Mouse (Mus musculus): ENCODE results near the gene Paxx. TPM values are rescaled to one million over a fixed set of nuclear protein-coding genes. Genes with fewer than 3 reads are reported as not detected.

Paxx gene
- total RNA-seq (2023; ENCODE audit: inconsistent age): 111 to 124 TPM (median 114 TPM) in 4 replicates

DNA sequence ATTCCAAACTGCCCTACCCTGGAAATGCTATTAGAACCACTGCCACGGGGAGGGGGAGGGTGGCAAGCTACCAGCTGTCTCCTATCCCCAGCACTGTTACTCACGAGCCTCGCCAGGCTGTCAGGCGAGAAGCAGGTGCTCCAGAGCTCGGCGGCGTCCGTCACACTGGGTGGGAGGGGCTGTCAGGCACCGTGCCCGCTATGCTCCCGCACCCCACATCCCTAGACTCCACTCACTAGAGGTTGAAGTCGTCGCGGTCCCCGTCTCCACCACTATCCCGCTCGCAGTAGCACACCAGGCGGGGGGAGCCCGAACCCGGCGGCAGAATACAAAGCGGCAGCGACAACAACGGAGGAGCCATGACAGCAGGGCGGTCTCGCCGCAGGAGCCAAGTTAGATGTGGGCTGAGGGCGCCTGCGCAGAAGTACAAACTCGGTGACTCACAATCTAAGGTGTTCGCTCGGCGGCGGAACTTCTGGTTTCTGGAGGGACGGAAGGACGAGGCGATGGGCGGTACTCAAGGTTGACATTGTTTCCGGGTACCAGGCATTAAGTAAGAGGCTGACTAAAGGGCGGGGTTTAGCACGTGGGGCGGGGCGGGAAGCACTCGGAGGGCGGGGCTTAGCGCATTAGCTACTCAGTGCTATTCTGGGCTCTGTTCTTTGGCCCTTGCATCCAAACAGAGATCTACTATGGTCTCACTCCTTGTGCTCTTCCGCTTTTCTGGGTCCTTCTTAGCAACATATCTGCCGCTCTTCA is at the start of gene Paxx:
Paxx (minus strand) TSS at position 544 of the 759 bp plus-strand sequence.

GRCm38 (mm10) chr2:25501593-25502486 is 40.9 kb upstream of the Paxx start, which contains the start of gene C8g:
Gene C8g (minus strand): TSS chr2:25501719.

DNA sequence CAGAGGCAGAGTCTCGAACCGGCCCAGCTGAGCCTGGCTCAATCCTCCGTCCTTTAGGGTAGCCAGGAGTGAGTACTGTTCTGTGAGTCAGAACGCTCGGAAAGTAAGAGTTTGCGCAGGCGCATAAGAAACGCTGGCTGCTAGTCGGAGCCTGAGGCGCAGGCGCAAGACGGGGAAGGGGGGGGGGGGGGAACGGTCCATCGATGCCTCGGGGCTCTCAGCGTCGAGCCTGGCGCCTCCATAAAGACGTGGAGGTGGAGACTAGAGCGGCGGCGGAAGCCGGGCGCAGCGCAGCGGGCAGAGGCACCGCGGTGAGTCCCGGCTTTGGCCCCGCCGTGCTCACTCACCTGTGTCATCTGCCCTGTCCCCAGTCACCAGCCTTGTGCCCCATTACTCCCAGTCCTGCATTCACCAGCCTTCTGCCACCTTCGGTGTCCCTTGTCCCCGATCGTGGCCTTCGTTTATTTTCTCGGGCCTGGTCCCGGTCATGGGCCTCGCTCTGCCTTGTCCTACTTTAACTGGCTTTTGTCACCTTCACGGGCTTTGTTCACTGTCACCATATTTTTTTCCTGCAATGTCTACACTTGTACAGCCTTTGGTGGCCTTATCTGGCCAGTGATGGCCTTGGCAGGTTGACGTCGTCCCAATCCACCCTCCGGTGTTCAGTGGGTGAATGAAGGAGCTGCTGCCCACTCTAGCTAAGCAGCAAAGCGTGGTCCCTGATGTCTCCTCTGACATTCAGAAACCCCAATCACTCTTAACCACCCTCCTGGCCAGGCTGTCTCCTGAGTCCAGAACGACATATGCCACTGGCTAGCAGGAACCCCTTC is 39.9 kb upstream of the Paxx start, which contains the start of gene Fbxw5:
Fbxw5 (plus strand) TSS at position 175 of the 830 bp plus-strand sequence.

DNA sequence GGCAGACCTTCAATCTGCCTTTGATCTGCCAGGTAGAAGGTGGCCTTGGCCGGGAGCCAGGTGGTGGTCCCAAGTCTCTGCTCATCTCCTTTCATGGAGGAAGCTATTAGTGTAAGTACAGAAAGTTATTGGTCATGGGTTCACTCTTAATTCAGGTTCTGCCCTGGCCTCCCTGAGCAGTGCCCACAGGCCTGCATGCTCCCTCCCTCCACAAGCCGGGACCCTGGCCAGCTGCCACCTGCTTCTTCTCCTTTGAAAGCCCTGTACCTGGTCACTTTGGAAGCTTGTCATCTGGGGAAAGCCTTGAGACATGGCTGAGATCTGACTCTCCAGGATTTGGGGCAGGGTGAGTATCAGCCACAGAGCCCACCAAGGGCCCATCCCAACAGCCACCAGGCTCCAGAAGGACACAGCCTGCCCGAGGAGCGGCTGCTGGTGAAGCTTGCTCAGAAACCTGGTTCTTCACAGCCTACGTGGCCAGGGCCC is 32.6 kb upstream of the Paxx start, which contains the start of gene Lcn12:
Lcn12 (minus strand) TSS at position 436 of the 486 bp plus-strand sequence.

DNA sequence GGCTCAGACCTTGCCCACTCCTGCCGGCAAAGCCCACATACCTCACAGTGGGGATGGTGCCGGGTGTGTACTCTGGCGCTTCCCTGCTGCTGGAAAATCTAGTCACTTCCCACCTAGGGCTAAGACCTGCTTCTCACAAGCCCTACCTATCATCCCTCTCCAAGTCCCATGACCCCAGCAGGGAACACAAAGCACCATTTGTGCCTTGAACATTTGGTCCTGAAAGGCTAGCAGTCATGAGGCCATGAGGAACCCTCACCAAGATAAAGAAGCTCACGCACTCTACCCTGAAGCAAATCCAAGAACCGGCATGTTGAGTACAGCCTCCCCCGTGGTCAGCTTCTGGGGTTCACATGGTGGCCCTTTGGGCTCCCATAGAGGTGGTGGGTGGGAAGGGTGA is 9.1 kb upstream of the Paxx start, which contains the start of gene Ptgds:
Ptgds (minus strand) TSS at position 78 of the 400 bp plus-strand sequence.

DNA sequence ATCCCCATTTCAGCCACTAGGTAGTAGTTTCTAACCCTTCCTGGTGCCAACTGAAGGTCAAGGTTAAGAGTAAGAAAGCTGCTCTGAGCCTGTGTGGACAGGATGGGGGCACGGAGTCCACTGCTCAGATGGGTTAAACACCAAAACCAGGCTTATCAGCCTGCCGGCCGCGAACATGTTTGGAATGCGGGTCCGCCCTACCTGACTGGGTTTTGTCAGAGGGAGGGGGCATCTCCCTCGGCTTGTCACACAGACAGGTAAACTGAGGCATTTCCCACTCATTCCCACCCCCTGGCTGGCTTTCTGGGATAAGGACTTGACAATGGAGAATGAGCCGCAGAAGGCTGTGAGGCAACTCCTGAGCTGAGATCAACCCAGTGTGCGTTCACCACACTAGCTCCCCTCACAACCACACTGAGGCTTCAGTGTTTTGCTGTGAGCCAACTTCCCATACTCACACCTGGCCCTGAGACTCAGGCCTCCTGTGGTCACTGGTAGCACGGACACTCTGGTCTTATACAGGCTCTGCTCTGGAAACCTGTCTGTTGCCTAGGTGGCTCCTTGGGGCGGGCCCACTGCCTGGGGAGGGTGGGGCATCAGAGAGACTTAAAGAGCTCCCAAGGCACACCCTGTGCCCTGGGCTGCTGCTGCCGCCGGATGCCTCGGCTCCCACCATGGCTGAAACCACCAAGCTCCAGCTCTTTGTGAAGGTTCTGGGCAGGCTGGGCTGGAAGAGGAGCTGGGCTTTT is 4.5 kb downstream of the Paxx start, which contains the start of gene Clic3:
Clic3 (plus strand) TSS at position 634 of the 749 bp plus-strand sequence.

DNA sequence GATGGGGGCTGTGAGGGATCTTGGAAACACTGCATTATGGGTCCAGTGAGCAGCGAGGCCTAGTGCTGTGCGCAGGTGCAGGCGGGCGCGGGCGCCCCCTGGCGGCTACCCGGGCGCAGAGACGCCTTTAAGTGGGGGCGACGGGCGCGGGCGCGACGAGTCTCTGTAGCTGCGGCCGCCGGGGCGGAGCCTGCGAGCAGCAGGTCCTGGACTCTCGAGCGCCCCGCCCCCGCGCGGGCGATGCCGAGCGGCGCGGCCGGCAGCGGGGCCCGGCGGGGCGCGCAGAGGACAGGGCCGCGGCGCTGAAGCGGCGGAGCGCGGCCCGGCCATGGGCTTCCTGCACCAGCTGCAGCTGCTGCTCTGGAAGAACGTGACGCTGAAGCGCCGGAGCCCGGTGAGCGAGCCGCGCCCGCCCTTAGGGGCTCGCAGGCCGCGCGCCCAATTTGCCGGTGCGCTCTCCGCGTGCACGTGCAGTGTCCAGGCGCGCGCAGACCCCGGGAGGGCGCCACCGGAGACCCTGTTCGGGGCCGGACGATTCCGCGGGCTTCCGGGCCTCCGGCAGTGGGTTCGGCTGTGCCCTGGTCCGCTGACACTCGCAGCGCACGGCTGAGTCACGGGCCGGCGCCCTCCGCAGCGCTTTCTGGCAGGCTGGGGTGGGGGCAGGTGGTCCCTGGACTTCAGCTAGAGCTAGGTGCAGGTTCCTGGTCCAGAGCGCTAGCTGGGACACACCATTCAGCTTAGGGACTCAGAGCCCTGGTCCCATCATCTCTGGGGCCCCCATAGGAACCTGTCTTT is 32.3 kb downstream of the Paxx start, which contains the start of gene Abca2:
Abca2 (plus strand) TSS at position 262 of the 795 bp plus-strand sequence.

DNA sequence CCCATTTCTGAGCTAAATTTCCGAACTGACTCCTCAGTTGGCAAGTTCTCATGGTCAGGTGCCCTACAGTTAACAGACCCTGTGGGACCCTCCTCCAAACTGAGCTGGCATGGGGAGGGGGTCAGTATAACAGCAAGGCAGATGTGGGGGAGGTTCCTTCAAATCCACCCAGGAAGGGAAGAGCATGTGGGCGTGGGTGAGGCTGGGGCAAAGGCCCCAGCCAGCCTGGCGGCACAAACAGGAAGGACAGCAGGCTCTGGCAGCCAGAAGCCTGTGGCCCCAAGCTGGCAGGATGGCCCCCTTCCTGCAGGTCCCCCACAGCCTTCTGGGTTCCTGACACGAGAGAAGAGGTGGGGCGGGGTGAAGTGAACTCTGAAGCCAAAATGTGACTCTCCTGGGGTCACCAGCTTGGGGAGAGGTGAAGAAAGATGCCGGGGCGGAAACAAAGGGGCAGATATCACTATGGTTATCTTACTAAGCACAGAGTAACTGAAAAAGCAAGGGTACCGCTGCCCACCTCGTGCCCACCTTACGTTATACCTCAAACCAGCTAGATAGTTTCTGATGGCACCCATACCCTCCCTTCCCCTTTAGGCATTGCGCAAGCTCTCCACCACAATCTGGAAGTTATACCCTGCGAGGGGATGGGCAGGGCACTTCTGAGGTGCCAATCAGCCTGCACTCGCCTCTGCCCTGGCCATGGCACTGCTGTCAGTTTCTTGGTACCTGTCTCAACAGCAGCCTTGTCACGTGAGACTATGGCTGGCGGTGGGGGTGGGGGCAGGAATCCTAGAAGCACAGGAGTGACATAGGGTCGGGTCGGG is 38.1 kb downstream of the Paxx start, which contains the start of gene Fut7:
Fut7 (plus strand) TSS at position 681 of the 824 bp plus-strand sequence.

Other genes with a start within 250 kb of the Paxx start
- gene Nelfb, start 249.6 kb downstream of the Paxx start, total RNA-seq (2023; ENCODE audit: inconsistent age): 71.2 to 97.5 TPM (median 84.8 TPM) in 4 replicates
- not detected in 4 replicates for gene Stpg3, start 246.5 kb downstream of the Paxx start, total RNA-seq (2023; ENCODE audit: inconsistent age)
- not detected in 4 replicates for gene Fam166a, start 242.3 kb downstream of the Paxx start, total RNA-seq (2023; ENCODE audit: inconsistent age)
- 114 to 127 TPM (median 119 TPM) in 4 replicates for gene Tubb4b, start 236.4 kb downstream of the Paxx start, total RNA-seq (2023; ENCODE audit: inconsistent age)
- gene Slc34a3, start 226.7 kb downstream of the Paxx start, total RNA-seq (2023; ENCODE audit: inconsistent age): not detected in 4 replicates
- gene Rnf224, start 224.3 kb downstream of the Paxx start, total RNA-seq (2023; ENCODE audit: inconsistent age): not detected in 4 replicates
- gene Rnf208, start 218.8 kb downstream of the Paxx start, total RNA-seq (2023; ENCODE audit: inconsistent age): 0.51 TPM in 1 of 4 replicates, not detected in the others
- not detected in 4 replicates for gene Cysrt1, start 218.6 kb downstream of the Paxx start, total RNA-seq (2023; ENCODE audit: inconsistent age)
- 6.2 to 11.8 TPM (median 9.7 TPM) in 4 replicates for gene AL732309.1, start 214.2 kb downstream of the Paxx start, total RNA-seq (2023; ENCODE audit: inconsistent age)
- 17.0 to 23.1 TPM (median 22.3 TPM) in 4 replicates for gene Tmem203, start 205.7 kb downstream of the Paxx start, total RNA-seq (2023; ENCODE audit: inconsistent age)
- 11.7 to 16.8 TPM (median 12.7 TPM) in 4 replicates for gene Tprn, start 198.5 kb downstream of the Paxx start, total RNA-seq (2023; ENCODE audit: inconsistent age)
- gene Ssna1, start 188.7 kb downstream of the Paxx start, total RNA-seq (2023; ENCODE audit: inconsistent age): 36.2 to 41.2 TPM (median 39.2 TPM) in 4 replicates
- 99.6 to 125 TPM (median 108 TPM) in 4 replicates for gene Anapc2, start 188.6 kb downstream of the Paxx start, total RNA-seq (2023; ENCODE audit: inconsistent age)
- gene Tmem210, start 172.9 kb downstream of the Paxx start, total RNA-seq (2023; ENCODE audit: inconsistent age): not detected in 4 replicates
- not detected in 4 replicates for gene Lrrc26, start 171.2 kb downstream of the Paxx start, total RNA-seq (2023; ENCODE audit: inconsistent age)
- gene Grin1, start 141.9 kb downstream of the Paxx start, total RNA-seq (2023; ENCODE audit: inconsistent age): not detected in 4 replicates
- gene Man1b1, start 128.8 kb downstream of the Paxx start, total RNA-seq (2023; ENCODE audit: inconsistent age): 38.3 to 49.0 TPM (median 42.3 TPM) in 4 replicates
- 34.8 to 44.7 TPM (median 42.3 TPM) in 4 replicates for gene Dpp7, start 104.7 kb downstream of the Paxx start, total RNA-seq (2023; ENCODE audit: inconsistent age)
- gene Uap1l1, start 95.4 kb downstream of the Paxx start, total RNA-seq (2023; ENCODE audit: inconsistent age): 29.6 to 32.3 TPM (median 30.7 TPM) in 4 replicates
- 0.94 to 1.4 TPM (median 1.1 TPM) in 4 replicates for gene Sapcd2, start 88.8 kb downstream of the Paxx start, total RNA-seq (2023; ENCODE audit: inconsistent age)
- gene Entpd2, start 65.2 kb downstream of the Paxx start, total RNA-seq (2023; ENCODE audit: inconsistent age): not detected in 4 replicates
- gene Npdc1, start 61.7 kb downstream of the Paxx start, total RNA-seq (2023; ENCODE audit: inconsistent age): not detected in 4 replicates
- gene Fut7, start 37.8 kb downstream of the Paxx start, total RNA-seq (2023; ENCODE audit: inconsistent age): 0.24 TPM in 1 of 4 replicates, not detected in the others
- 36.8 to 44.5 TPM (median 42.0 TPM) in 4 replicates for gene Abca2, start 32.4 kb downstream of the Paxx start, total RNA-seq (2023; ENCODE audit: inconsistent age)
- gene Clic3, start 4.3 kb downstream of the Paxx start, total RNA-seq (2023; ENCODE audit: inconsistent age): 0.80 TPM in 1 of 4 replicates, not detected in the others
- gene Ptgds, start 9.0 kb upstream of the Paxx start, total RNA-seq (2023; ENCODE audit: inconsistent age): not detected in 4 replicates
- gene Lcn12, start 32.8 kb upstream of the Paxx start, total RNA-seq (2023; ENCODE audit: inconsistent age): not detected in 4 replicates
- gene Fbxw5, start 39.7 kb upstream of the Paxx start, total RNA-seq (2023; ENCODE audit: inconsistent age): 69.9 to 80.2 TPM (median 72.7 TPM) in 4 replicates
- gene C8g, start 40.6 kb upstream of the Paxx start, total RNA-seq (2023; ENCODE audit: inconsistent age): 0.45 to 2.0 TPM (median 0.80 TPM) in 4 replicates
- 48.8 to 61.5 TPM (median 56.4 TPM) in 4 replicates for gene Traf2, start 85.8 kb upstream of the Paxx start, total RNA-seq (2023; ENCODE audit: inconsistent age)
- 111 to 137 TPM (median 123 TPM) in 4 replicates for gene Edf1, start 96.8 kb upstream of the Paxx start, total RNA-seq (2023; ENCODE audit: inconsistent age)
- gene Mamdc4, start 113.8 kb upstream of the Paxx start, total RNA-seq (2023; ENCODE audit: inconsistent age): 1.8 to 3.7 TPM (median 2.4 TPM) in 4 replicates
- 15.5 to 23.8 TPM (median 21.3 TPM) in 4 replicates for gene Phpt1, start 114.1 kb upstream of the Paxx start, total RNA-seq (2023; ENCODE audit: inconsistent age)
- gene Ajm1, start 120.7 kb upstream of the Paxx start, total RNA-seq (2023; ENCODE audit: inconsistent age): 0.15 to 0.42 TPM (median 0.19 TPM) in 4 replicates
- 84.7 to 117 TPM (median 104 TPM) in 4 replicates for gene Rabl6, start 147.4 kb upstream of the Paxx start, total RNA-seq (2023; ENCODE audit: inconsistent age)
- not detected in 4 replicates for gene Ccdc183, start 156.6 kb upstream of the Paxx start, total RNA-seq (2023; ENCODE audit: inconsistent age)
- gene Tmem141, start 160.9 kb upstream of the Paxx start, total RNA-seq (2023; ENCODE audit: inconsistent age): 0.99 to 2.1 TPM (median 1.3 TPM) in 3 of 4 replicates, not detected in the other
- gene Fcna, start 166.9 kb upstream of the Paxx start, total RNA-seq (2023; ENCODE audit: inconsistent age): 4.0 to 8.2 TPM (median 6.6 TPM) in 4 replicates
- not detected in 4 replicates for gene Lcn8, start 192.0 kb upstream of the Paxx start, total RNA-seq (2023; ENCODE audit: inconsistent age)
- not detected in 4 replicates for gene Lcn5, start 196.9 kb upstream of the Paxx start, total RNA-seq (2023; ENCODE audit: inconsistent age)
- not detected in 4 replicates for gene Lcn6, start 215.7 kb upstream of the Paxx start, total RNA-seq (2023; ENCODE audit: inconsistent age)
- gene Lcn10, start 221.6 kb upstream of the Paxx start, total RNA-seq (2023; ENCODE audit: inconsistent age): not detected in 4 replicates
- gene Obp2a, start 238.9 kb upstream of the Paxx start, total RNA-seq (2023; ENCODE audit: inconsistent age): not detected in 4 replicates
- 28.3 to 34.8 TPM (median 29.7 TPM) in 4 replicates for gene Bmyc, start 245.6 kb upstream of the Paxx start, total RNA-seq (2023; ENCODE audit: inconsistent age)

Data from B cell, adult (primary cell).